Mouse (Mus musculus): ENCODE data around the gene Ramp2.
A peak's percentile ranks its signal among the peaks of the same experiment; 100 is the strongest.

Ramp2 gene

GRCm38 (mm10) chr11:101245855-101246701, at the start of gene Ramp2:
Ramp2 (plus strand) TSS chr11:101246028.
- peak; percentile 44 for DNase-seq (ENCODE audit: low spot score)

GRCm38 (mm10) chr11:101196175-101196574, 49.7 kb upstream of the Ramp2 start:
- no peak for DNase-seq (ENCODE audit: low spot score)

- no peak for DNase-seq (ENCODE audit: low spot score)
Observed at GRCm38 (mm10) chr11:101199555-101199954, 46.3 kb upstream of the Ramp2 start.

GRCm38 (mm10) chr11:101200986-101201385, 44.8 kb upstream of the Ramp2 start:
- no peak for DNase-seq (ENCODE audit: low spot score)

GRCm38 (mm10) chr11:101211970-101212369, 33.9 kb upstream of the Ramp2 start:
- peak; percentile 28 for DNase-seq (ENCODE audit: low spot score)

GRCm38 (mm10) chr11:101216936-101217335, 28.9 kb upstream of the Ramp2 start:
- DNase-seq (ENCODE audit: low spot score), result no peak

- DNase-seq (ENCODE audit: low spot score), result no peak
Observed at GRCm38 (mm10) chr11:101218436-101219055, 27.3 kb upstream of the Ramp2 start.

GRCm38 (mm10) chr11:101220853-101221252, 25.0 kb upstream of the Ramp2 start:
- no peak for DNase-seq (ENCODE audit: low spot score)

- no peak for DNase-seq (ENCODE audit: low spot score)
Observed at GRCm38 (mm10) chr11:101221306-101221986, 24.4 kb upstream of the Ramp2 start.

GRCm38 (mm10) chr11:101224337-101224736, 21.5 kb upstream of the Ramp2 start:
- DNase-seq (ENCODE audit: low spot score), result no peak

GRCm38 (mm10) chr11:101225331-101226064, 20.3 kb upstream of the Ramp2 start:
- no peak for DNase-seq (ENCODE audit: low spot score)

- peak; percentile 93 for DNase-seq (ENCODE audit: low spot score)
Observed at GRCm38 (mm10) chr11:101226065-101226701, 19.6 kb upstream of the Ramp2 start, which contains the start of gene Ezh1. Ezh1 (minus strand) TSS chr11:101226463.

GRCm38 (mm10) chr11:101229361-101229900, 16.4 kb upstream of the Ramp2 start:
- no peak for DNase-seq (ENCODE audit: low spot score)

GRCm38 (mm10) chr11:101230061-101230511, 15.7 kb upstream of the Ramp2 start:
- DNase-seq (ENCODE audit: low spot score), result no peak

GRCm38 (mm10) chr11:101230526-101230925, 15.3 kb upstream of the Ramp2 start:
- no peak for DNase-seq (ENCODE audit: low spot score)

GRCm38 (mm10) chr11:101230991-101231871, 14.6 kb upstream of the Ramp2 start:
- DNase-seq (ENCODE audit: low spot score), result no peak

GRCm38 (mm10) chr11:101232010-101232839, 13.6 kb upstream of the Ramp2 start:
- DNase-seq (ENCODE audit: low spot score), result no peak

- DNase-seq (ENCODE audit: low spot score), result no peak
Observed at GRCm38 (mm10) chr11:101233240-101233639, 12.6 kb upstream of the Ramp2 start.

GRCm38 (mm10) chr11:101234124-101234523, 11.7 kb upstream of the Ramp2 start:
- no peak for DNase-seq (ENCODE audit: low spot score)
